Comparison of ENCODE assay signal across 8 mouse cellular contexts in the genomic region with DNA sequence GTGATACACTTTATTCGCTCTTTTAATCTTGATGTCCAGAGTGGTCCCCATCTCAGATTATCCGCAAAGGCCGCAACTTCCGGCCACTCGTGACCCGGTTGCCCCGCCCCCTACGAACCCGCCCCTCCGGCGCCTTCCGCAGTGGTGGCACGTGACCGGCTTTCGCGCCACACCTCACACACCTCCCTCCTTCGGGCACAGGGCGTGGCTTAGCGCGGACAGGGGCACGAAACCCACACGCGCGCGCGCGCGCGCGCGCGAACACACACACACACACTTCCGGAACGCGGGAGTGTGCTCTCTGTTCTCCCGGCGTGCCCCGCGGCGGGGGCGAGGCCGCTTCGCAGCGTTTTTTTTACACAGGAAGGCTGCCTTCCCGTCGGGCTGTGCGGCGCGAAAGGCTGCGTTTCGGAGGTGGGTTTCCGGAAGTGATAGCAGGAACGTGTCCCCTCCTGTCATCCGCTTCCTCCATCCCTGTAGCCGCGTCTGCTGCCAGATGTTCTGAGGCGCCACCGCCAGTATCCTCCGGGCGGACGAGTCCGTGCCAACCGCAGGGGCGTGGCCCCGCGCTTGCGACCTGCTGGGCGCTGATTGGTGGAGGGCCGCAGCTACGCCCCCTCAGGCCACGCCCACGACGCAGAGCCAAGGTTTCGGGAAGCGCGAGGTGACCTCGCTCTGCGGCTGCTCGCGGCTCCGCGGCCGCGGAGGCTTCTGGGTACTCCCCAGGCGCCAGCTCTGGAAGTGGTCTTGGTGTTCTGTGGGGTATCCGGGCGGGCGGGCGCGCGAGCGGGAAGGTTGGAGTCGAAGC. TPM values are rescaled to one million over a fixed set of nuclear protein-coding genes. Genes with fewer than 3 reads are reported as not detected.
DNase-seq lines count a peak whose midpoint lies in the region; ATAC-seq and TF ChIP-seq lines count a peak whose summit lies in the region.

A gene (minus strand): TSS at position 487 of the 808 bp plus-strand sequence.

- peak within 1 kb of the TSS; percentile 72 for H3K9ac ChIP-seq in forebrain, postnatal 0 days
- peak within 1 kb of the TSS; percentile 78 for H3K9ac ChIP-seq in lung, embryonic 15.5 days

- DNase-seq in G1E (ENCODE audit: low spot score), result peak; percentile 91
- DNase-seq in cerebellum, adult 2 months, result peak; percentile 96 to 97
- DNase-seq in forebrain, postnatal 0 days, result peak; percentile 98
- DNase-seq in heart, postnatal 4 days, result peak; percentile 98
- peak; percentile 96 to 97 for DNase-seq in layer of hippocampus, adult 8-10 months (ENCODE audit: low spot score in 2 of 2)
- peak; percentile 95 for DNase-seq in ovary, adult 18-20 months (ENCODE audit: low spot score)
- DNase-seq in thymus, postnatal 0 days (ENCODE audit: low spot score), result peak; percentile 99

- H3K27ac ChIP-seq in cerebellum, adult 2 months (ENCODE audit: insufficient read depth, low read length), result peak within 1 kb of the TSS; percentile 95
- H3K27ac ChIP-seq in forebrain, postnatal 0 days (ENCODE audit: low read depth, low read length), result peak within 1 kb of the TSS; percentile 94
- H3K27ac ChIP-seq in lung, embryonic 15.5 days, result peak within 1 kb of the TSS; percentile 94

- no peaks in the 10 kb centered on the region for H3K27me3 ChIP-seq in G1E (ENCODE audit: insufficient read depth, low read length)
- H3K27me3 ChIP-seq in cerebellum, adult 2 months (ENCODE audit: control insufficient read depth, insufficient read depth, low read length), result no peaks in the 10 kb centered on the region
- no peaks in the 10 kb centered on the region for H3K27me3 ChIP-seq in forebrain, postnatal 0 days (ENCODE audit: insufficient read depth, low read length)
- no peaks in the 10 kb centered on the region for H3K27me3 ChIP-seq in lung, embryonic 15.5 days

- peaks cover 29% of the 10 kb centered on the region for H3K4me1 ChIP-seq in G1E (ENCODE audit: insufficient read depth, low read depth, low read length)
- H3K4me1 ChIP-seq in cerebellum, adult 2 months (ENCODE audit: control insufficient read depth, insufficient read depth, low read length), result peaks cover 15% of the 10 kb centered on the region
- H3K4me1 ChIP-seq in forebrain, postnatal 0 days (ENCODE audit: insufficient read depth), result peaks cover 15% of the 10 kb centered on the region
- H3K4me1 ChIP-seq in lung, embryonic 15.5 days, result peaks cover 29% of the 10 kb centered on the region

- H3K4me2 ChIP-seq in forebrain, postnatal 0 days (ENCODE audit: low read depth), result peak within 1 kb of the TSS; percentile 72
- H3K4me2 ChIP-seq in lung, embryonic 15.5 days, result peak within 1 kb of the TSS; percentile 72

- H3K9me3 ChIP-seq in G1E (replicated peaks), result no peaks in the 10 kb centered on the region
- no peaks in the 10 kb centered on the region for H3K9me3 ChIP-seq in forebrain, postnatal 0 days (ENCODE audit: low read length)
- no peaks in the 10 kb centered on the region for H3K9me3 ChIP-seq in lung, embryonic 15.5 days

- 0 out of 2 replicates have a peak, but pooled peaks have one; percentile 59 for TF ChIP-seq POLR2A in cerebellum, adult 2 months (IDR thresholded peaks at IDR 0.05; ENCODE audit: borderline replicate concordance, insufficient read depth, low read length)

- TF ChIP-seq CTCF in G1E (IDR thresholded peaks at IDR 0.05; ENCODE audit: low read depth, low read length), result no peak
- TF ChIP-seq CTCF in cerebellum, adult 2 months (IDR thresholded peaks at IDR 0.05; ENCODE audit: borderline replicate concordance, insufficient read depth, low read depth, low read length), result no peak
- no peak for TF ChIP-seq CTCF in forebrain, postnatal 0 days (IDR thresholded peaks at IDR 0.05; ENCODE audit: low read depth)

- peak; percentile 82 for ATAC-seq in G1E (ENCODE audit: extremely low read depth, insufficient number of reproducible peaks, low FRiP score, poor library complexity, severe bottlenecking)
- ATAC-seq in forebrain, postnatal 0 days, result peak; percentile 92
- ATAC-seq in lung, embryonic 15.5 days (ENCODE audit: borderline replicate concordance, extremely low read depth, low FRiP score, low TSS enrichment), result peak; percentile 92

- H3K4me3 ChIP-seq in G1E (ENCODE audit: low read depth, low read length), result peak within 1 kb of the TSS; percentile 86
- peak within 1 kb of the TSS; percentile 98 for H3K4me3 ChIP-seq in cerebellum, adult 2 months (replicated peaks; ENCODE audit: insufficient read depth, low read depth, low read length)
- H3K4me3 ChIP-seq in forebrain, postnatal 0 days (ENCODE audit: low read depth, low read length), result peak within 1 kb of the TSS; percentile 65
- peak within 1 kb of the TSS; percentile 94 for H3K4me3 ChIP-seq in lung, embryonic 15.5 days

- H3K36me3 ChIP-seq in G1E (replicated peaks), result peaks cover 25% of the 10 kb centered on the region
- no peaks in the 10 kb centered on the region for H3K36me3 ChIP-seq in forebrain, postnatal 0 days (ENCODE audit: insufficient read depth)
- no peaks in the 10 kb centered on the region for H3K36me3 ChIP-seq in lung, embryonic 15.5 days

- WGBS in cerebellum, adult 2 months, result under 1% methylated on average over 93 of the region's 93 CpGs
- 2% methylated on average over 93 of the region's 93 CpGs for WGBS in forebrain, postnatal 0 days
- under 1% methylated on average over 92 of the region's 93 CpGs for WGBS in lung, embryonic 15.5 days

RNA-seq across cellular contexts. Expression of the gene that starts here (rescaled TPM):
- total RNA-seq in G1E (2014; fragmentation: Nextera tagmentation), result 27.5 and 37.2 TPM in 2 replicates
- 80.7 and 102 TPM in 2 replicates for total RNA-seq in G1E (2017)
- 3.2 and 3.4 TPM in 2 replicates for polyA plus RNA-seq in G1E (2012)
- polyA plus RNA-seq in cerebellum, adult 2 months (2012; rRNA removed), result 54.8 and 57.8 TPM in 2 replicates
- total RNA-seq in forebrain, postnatal 0 days (2014; rRNA removed), result 72.2 and 82.0 TPM in 2 replicates
- 48.2 and 55.0 TPM in 2 replicates for polyA plus RNA-seq in forebrain, postnatal 0 days (2015; fragmentation: Nextera tagmentation; extraction: Ambion mirVana)
- 10 to 100 TPM; 28.7 to 29.8 TPM for total RNA-seq in heart, postnatal 4 days (2021)
- 10 to 100 TPM; 33.4 to 40.3 (median 38.7) TPM for total RNA-seq in layer of hippocampus, adult 8-10 months (2022)
- polyA plus RNA-seq in lung, embryonic 15.5 days (2015; fragmentation: Nextera tagmentation; extraction: Ambion mirVana), result 59.6 and 65.2 TPM in 2 replicates
- 43.9 and 44.2 TPM in 2 replicates for polyA plus RNA-seq in thymus, postnatal 0 days (2015; fragmentation: Nextera tagmentation; extraction: Ambion mirVana)

Comparison
In these comparisons a context has a peak if more than half of its experiments do, and no peak if none do; other contexts are left out.
1. Peak in every context shown above with its lines: DNase-seq, ATAC-seq, H3K4me3 ChIP-seq and H3K27ac ChIP-seq.
2. RNA of the gene that starts here (polyA plus RNA-seq): 59.6 to 65.2 TPM in lung, embryonic 15.5 days, 54.8 to 57.8 TPM in cerebellum, adult 2 months, 48.2 to 55.0 TPM in forebrain, postnatal 0 days and 43.9 to 44.2 TPM in thymus, postnatal 0 days; 3.2 to 3.4 TPM in G1E; every median in the first group is over 10 times any median in the second.